16 mouse cellular contexts compared by ENCODE assay signal in the genomic region with DNA sequence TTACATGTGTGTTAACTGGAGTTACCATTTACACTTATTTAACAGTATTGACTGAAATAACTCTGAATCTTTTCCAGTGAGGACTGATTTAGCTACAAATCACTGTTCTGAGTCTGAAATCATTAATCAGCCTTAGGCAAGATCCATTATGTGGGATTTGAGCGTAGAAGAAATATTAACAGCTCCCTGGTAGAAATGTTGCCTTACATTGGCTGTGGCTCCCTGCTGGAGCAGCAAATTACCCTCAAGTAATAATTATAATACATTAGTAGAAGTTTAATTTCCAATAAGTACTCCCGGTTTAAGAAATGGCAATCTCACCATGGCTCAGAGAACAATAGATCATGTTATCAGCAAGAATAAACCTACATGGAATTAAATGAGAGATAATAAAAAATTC. TPM values are rescaled to one million over a fixed set of nuclear protein-coding genes. Genes with fewer than 3 reads are reported as not detected.
"Had no signal": no experiment of that assay in that cellular context is flagged by ENCODE, and none has a peak within 500 bp of the region (broad histone marks: within the 10 kb centered on the region; RNA-seq: fewer than 3 reads in every experiment).

No protein-coding gene starts in this region.

- H3K4me2 ChIP-seq: kidney, embryonic 15.5 days; limb, embryonic 12.5 days; liver, embryonic 13.5 days; lung, embryonic 15.5 days; midbrain, embryonic 12.5 days had no signal

- H3K36me3 ChIP-seq: kidney, embryonic 15.5 days; limb, embryonic 12.5 days; liver, embryonic 13.5 days; lung, embryonic 15.5 days; midbrain, embryonic 12.5 days had no signal

- H3K9ac ChIP-seq: kidney, embryonic 15.5 days; limb, embryonic 12.5 days; liver, embryonic 13.5 days; liver, postnatal 0 days; lung, embryonic 15.5 days; midbrain, embryonic 12.5 days had no signal

- H3K4me3 ChIP-seq: kidney, embryonic 15.5 days; limb, embryonic 12.5 days; liver, embryonic 13.5 days; lung, embryonic 15.5 days; megakaryocyte, embryonic 14.5 days; midbrain, embryonic 12.5 days had no signal

- H3K27me3 ChIP-seq: kidney, embryonic 15.5 days; limb, embryonic 12.5 days; liver, embryonic 13.5 days; lung, embryonic 15.5 days; megakaryocyte, embryonic 14.5 days; midbrain, embryonic 12.5 days had no signal

- DNase-seq: kidney, adult 2 months; kidney, postnatal 14 days; liver; liver, embryonic 13.5 days; liver, postnatal 0 days; lung, postnatal 14 days; right cerebral cortex, adult 18-20 months; right cerebral cortex, postnatal 25 days; thymus, postnatal 4 days had no signal

- H3K27ac ChIP-seq: kidney, embryonic 15.5 days; limb, embryonic 12.5 days; liver, embryonic 13.5 days; lung, embryonic 15.5 days; macrophage; midbrain, embryonic 12.5 days had no signal

- H3K4me1 ChIP-seq: kidney, embryonic 15.5 days; limb, embryonic 12.5 days; liver, embryonic 13.5 days; lung, embryonic 15.5 days; megakaryocyte, embryonic 14.5 days; midbrain, embryonic 12.5 days had no signal

- H3K9me3 ChIP-seq: kidney, embryonic 15.5 days; limb, embryonic 12.5 days; liver, embryonic 13.5 days; lung, embryonic 15.5 days; megakaryocyte, embryonic 14.5 days; midbrain, embryonic 12.5 days had no signal

- ATAC-seq: liver, postnatal 0 days had no signal

RNA-seq across cellular contexts. Expression of gene Acot10, which starts 27.4 kb away (rescaled TPM):
- polyA plus RNA-seq: kidney, adult 2 months; kidney, embryonic 15.5 days; limb, embryonic 12.5 days; liver, embryonic 13.5 days; liver, postnatal 0 days; macrophage; small intestine, adult 2 months had no signal
